In genomic region chr5:137337190-137337589, GRCm38 (mm10) we compare ENCODE assay signal across 14 mouse cellular contexts. TPM values are rescaled to one million over a fixed set of nuclear protein-coding genes. Genes with fewer than 3 reads are reported as not detected.
DNase-seq lines count a peak whose midpoint lies in the region; ATAC-seq lines count a peak whose summit lies in the region.
"Had no signal": no experiment of that assay in that cellular context is flagged by ENCODE, and none has a peak within 500 bp of the region (broad histone marks: within the 10 kb centered on the region; RNA-seq: fewer than 3 reads in every experiment).

No protein-coding gene starts in this region.

- WGBS in hindbrain, embryonic 12.5 days, result 48% methylated on average over 8 of the region's 8 CpGs
- 60% methylated on average over 8 of the region's 8 CpGs for WGBS in hindbrain, embryonic 11.5 days
- 42% methylated on average over 8 of the region's 8 CpGs for WGBS in embryonic facial prominence, embryonic 10.5 days
- 66% methylated on average over 8 of the region's 8 CpGs for WGBS in liver, embryonic 15.5 days (ENCODE audit: insufficient replicate concordance)

- intact Hi-C loops in left cerebral cortex, postnatal 36 days (cut with DNase I), result loop anchor here (10.0 kb wide), 1 partner anchor 438 kb away; the partner anchor contains the start of gene Ppp1r35

- H3K9ac ChIP-seq in hindbrain, embryonic 12.5 days, result no peak overlapping the region
- no peak overlapping the region for H3K9ac ChIP-seq in hindbrain, embryonic 11.5 days (ENCODE audit: low read depth, low read length)
- H3K9ac ChIP-seq in liver, embryonic 15.5 days, result no peak overlapping the region

- H3K27ac ChIP-seq in hindbrain, embryonic 12.5 days, result no peak overlapping the region
- no peak overlapping the region for H3K27ac ChIP-seq in hindbrain, embryonic 11.5 days (ENCODE audit: low read depth, low read length)
- H3K27ac ChIP-seq in embryonic facial prominence, embryonic 10.5 days (replicated peaks), result peak overlapping the region; percentile 87; the same call in 1 of the 2 replicates
- peak overlapping the region; percentile 54; the same call in 1 of the 2 replicates for H3K27ac ChIP-seq in liver, embryonic 15.5 days (replicated peaks)
- H3K27ac ChIP-seq: neural tube, embryonic 15.5 days had no signal

- H3K4me2 ChIP-seq in hindbrain, embryonic 12.5 days (replicated peaks), result peak overlapping the region; percentile 83; the same call in 1 of the 2 replicates
- no peak overlapping the region for H3K4me2 ChIP-seq in hindbrain, embryonic 11.5 days (replicated peaks; ENCODE audit: low read depth, low read length)
- 0 out of 2 replicates have a peak overlapping the region, but pooled peaks have one; percentile 81 for H3K4me2 ChIP-seq in liver, embryonic 15.5 days

- peak; percentile 18 for DNase-seq in cerebellum, adult 11-12 months
- no peak for DNase-seq in hindbrain, embryonic 11.5 days (ENCODE audit: low spot score)
- peak; percentile 44 for DNase-seq in embryonic facial prominence, embryonic 10.5 days (ENCODE audit: low spot score)
- no peak for DNase-seq in left cerebral cortex, postnatal 36 days (ENCODE audit: low spot score in 2 of 2)
- DNase-seq: adrenal gland, postnatal 10 days; cerebellum, adult 18-20 months; gastrocnemius, postnatal 25 days; right cerebral cortex, postnatal 25 days; thymus, adult 18-20 months had no signal

- H3K36me3 ChIP-seq in hindbrain, embryonic 12.5 days, result no peaks in the 10 kb centered on the region
- H3K36me3 ChIP-seq in hindbrain, embryonic 11.5 days (ENCODE audit: control insufficient read depth, insufficient read depth, low read length), result no peaks in the 10 kb centered on the region
- H3K36me3 ChIP-seq in embryonic facial prominence, embryonic 10.5 days (replicated peaks), result no peaks in the 10 kb centered on the region
- H3K36me3 ChIP-seq in liver, embryonic 15.5 days (replicated peaks), result no peaks in the 10 kb centered on the region
- H3K36me3 ChIP-seq: neural tube, embryonic 15.5 days had no signal

- H3K27me3 ChIP-seq in hindbrain, embryonic 12.5 days, result no peaks in the 10 kb centered on the region
- H3K27me3 ChIP-seq in hindbrain, embryonic 11.5 days (ENCODE audit: control insufficient read depth, insufficient read depth, low read length), result no peaks in the 10 kb centered on the region
- no peaks in the 10 kb centered on the region for H3K27me3 ChIP-seq in embryonic facial prominence, embryonic 10.5 days (replicated peaks; ENCODE audit: low read depth, poor library complexity, severe bottlenecking)
- peaks cover 4% of the 10 kb centered on the region for H3K27me3 ChIP-seq in liver, embryonic 15.5 days
- H3K27me3 ChIP-seq: neural tube, embryonic 15.5 days had no signal

- no peak overlapping the region for H3K4me3 ChIP-seq in hindbrain, embryonic 12.5 days
- H3K4me3 ChIP-seq in hindbrain, embryonic 11.5 days (ENCODE audit: low read depth, low read length), result no peak overlapping the region
- peak overlapping the region; percentile 57; the same call in 1 of the 2 replicates for H3K4me3 ChIP-seq in embryonic facial prominence, embryonic 10.5 days
- no peak overlapping the region for H3K4me3 ChIP-seq in liver, embryonic 15.5 days (replicated peaks)

- H3K4me1 ChIP-seq in hindbrain, embryonic 12.5 days, result peaks cover 24% of the 10 kb centered on the region
- peaks cover 6% of the 10 kb centered on the region for H3K4me1 ChIP-seq in hindbrain, embryonic 11.5 days (replicated peaks; ENCODE audit: control insufficient read depth, insufficient read depth, low read length)
- H3K4me1 ChIP-seq in embryonic facial prominence, embryonic 10.5 days, result peaks cover 54% of the 10 kb centered on the region
- peaks cover 53% of the 10 kb centered on the region for H3K4me1 ChIP-seq in liver, embryonic 15.5 days (replicated peaks)

- ATAC-seq in cerebellum, adult (ENCODE audit: insufficient number of reproducible peaks, low FRiP score, low TSS enrichment), result no peak
- ATAC-seq in hindbrain, embryonic 12.5 days (ENCODE audit: low FRiP score), result no peak
- no peak for ATAC-seq in hindbrain, embryonic 11.5 days (ENCODE audit: low FRiP score)
- no peak for ATAC-seq in liver, embryonic 15.5 days (ENCODE audit: insufficient read depth)
- ATAC-seq in megakaryocyte, adult 5-6 weeks (ENCODE audit: poor library complexity, severe bottlenecking), result no peak

- no peaks in the 10 kb centered on the region for H3K9me3 ChIP-seq in hindbrain, embryonic 12.5 days (replicated peaks)
- H3K9me3 ChIP-seq in hindbrain, embryonic 11.5 days (ENCODE audit: control insufficient read depth, low read length), result no peaks in the 10 kb centered on the region
- H3K9me3 ChIP-seq in embryonic facial prominence, embryonic 10.5 days, result no peaks in the 10 kb centered on the region
- H3K9me3 ChIP-seq in liver, embryonic 15.5 days (replicated peaks), result no peaks in the 10 kb centered on the region
- H3K9me3 ChIP-seq: neural tube, embryonic 15.5 days had no signal

RNA-seq across cellular contexts. Expression of gene Slc12a9, which starts 3.8 kb away (rescaled TPM):
- 21.9 and 23.6 TPM in 2 replicates for polyA plus RNA-seq in hindbrain, embryonic 12.5 days (2016; fragmentation: Nextera tagmentation; extraction: Ambion mirVana)
- 7.1 and 7.5 TPM in 2 replicates for polyA plus RNA-seq in hindbrain, embryonic 11.5 days (2014; fragmentation: Nextera tagmentation; extraction: Ambion mirVana)
- 12.6 and 13.4 TPM in 2 replicates for polyA plus RNA-seq in embryonic facial prominence, embryonic 10.5 days (2016; fragmentation: Nextera tagmentation; extraction: Ambion mirVana)
- 3.2 and 3.8 TPM in 2 replicates for polyA plus RNA-seq in liver, embryonic 15.5 days (2015; fragmentation: Nextera tagmentation; extraction: Ambion mirVana)
- total RNA-seq in left cerebral cortex, postnatal 36 days (2021), result 10 to 100 TPM; 21.1 to 25.2 TPM
- total RNA-seq in megakaryocyte, adult 5-6 weeks (2015), result 12.8 and 13.4 TPM in 2 replicates
- 20.9 and 21.6 TPM in 2 replicates for total RNA-seq in megakaryocyte, adult 5-6 weeks (2017)

RNA-seq across cellular contexts. Expression of gene Ephb4, which starts 12.7 kb away (rescaled TPM):
- polyA plus RNA-seq in hindbrain, embryonic 12.5 days (2016; fragmentation: Nextera tagmentation; extraction: Ambion mirVana), result 40.9 and 45.0 TPM in 2 replicates
- polyA plus RNA-seq in hindbrain, embryonic 11.5 days (2014; fragmentation: Nextera tagmentation; extraction: Ambion mirVana), result 21.0 and 21.3 TPM in 2 replicates
- 53.6 and 56.8 TPM in 2 replicates for polyA plus RNA-seq in embryonic facial prominence, embryonic 10.5 days (2016; fragmentation: Nextera tagmentation; extraction: Ambion mirVana)
- 7.6 and 8.6 TPM in 2 replicates for polyA plus RNA-seq in liver, embryonic 15.5 days (2015; fragmentation: Nextera tagmentation; extraction: Ambion mirVana)
- 1 to 10 TPM; 5.3 to 6.1 TPM for total RNA-seq in left cerebral cortex, postnatal 36 days (2021)
- total RNA-seq in megakaryocyte, adult 5-6 weeks (2015), result 0.16 TPM in 1 of 2 replicates, not detected in the other
- not detected in 2 replicates for total RNA-seq in megakaryocyte, adult 5-6 weeks (2017)

RNA-seq across cellular contexts. Expression of gene Trip6, which starts 23.0 kb away (rescaled TPM):
- polyA plus RNA-seq in hindbrain, embryonic 12.5 days (2016; fragmentation: Nextera tagmentation; extraction: Ambion mirVana), result 40.0 and 40.7 TPM in 2 replicates
- polyA plus RNA-seq in hindbrain, embryonic 11.5 days (2014; fragmentation: Nextera tagmentation; extraction: Ambion mirVana), result 27.4 and 28.6 TPM in 2 replicates
- 73.1 and 76.2 TPM in 2 replicates for polyA plus RNA-seq in embryonic facial prominence, embryonic 10.5 days (2016; fragmentation: Nextera tagmentation; extraction: Ambion mirVana)
- polyA plus RNA-seq in liver, embryonic 15.5 days (2015; fragmentation: Nextera tagmentation; extraction: Ambion mirVana), result 8.2 and 11.2 TPM in 2 replicates
- total RNA-seq in left cerebral cortex, postnatal 36 days (2021), result 1 to 10 TPM; 3.5 to 5.1 TPM
- total RNA-seq in megakaryocyte, adult 5-6 weeks (2015), result 4.1 and 4.2 TPM in 2 replicates
- 2.1 and 2.9 TPM in 2 replicates for total RNA-seq in megakaryocyte, adult 5-6 weeks (2017)

RNA-seq across cellular contexts. Expression of gene Srrt, which starts 29.7 kb away (rescaled TPM):
- 151 and 152 TPM in 2 replicates for polyA plus RNA-seq in hindbrain, embryonic 12.5 days (2016; fragmentation: Nextera tagmentation; extraction: Ambion mirVana)
- 138 and 140 TPM in 2 replicates for polyA plus RNA-seq in hindbrain, embryonic 11.5 days (2014; fragmentation: Nextera tagmentation; extraction: Ambion mirVana)
- 191 and 214 TPM in 2 replicates for polyA plus RNA-seq in embryonic facial prominence, embryonic 10.5 days (2016; fragmentation: Nextera tagmentation; extraction: Ambion mirVana)
- 68.0 and 76.9 TPM in 2 replicates for polyA plus RNA-seq in liver, embryonic 15.5 days (2015; fragmentation: Nextera tagmentation; extraction: Ambion mirVana)
- 100 to 1,000 TPM; 132 to 230 TPM for total RNA-seq in left cerebral cortex, postnatal 36 days (2021)
- 71.9 and 97.1 TPM in 2 replicates for total RNA-seq in megakaryocyte, adult 5-6 weeks (2015)
- 158 and 222 TPM in 2 replicates for total RNA-seq in megakaryocyte, adult 5-6 weeks (2017)

RNA-seq across cellular contexts. Expression of gene Ufsp1, which starts 42.8 kb away (rescaled TPM):
- polyA plus RNA-seq in hindbrain, embryonic 12.5 days (2016; fragmentation: Nextera tagmentation; extraction: Ambion mirVana), result 8.1 and 10.3 TPM in 2 replicates
- 8.6 and 9.0 TPM in 2 replicates for polyA plus RNA-seq in hindbrain, embryonic 11.5 days (2014; fragmentation: Nextera tagmentation; extraction: Ambion mirVana)
- 7.8 and 8.3 TPM in 2 replicates for polyA plus RNA-seq in embryonic facial prominence, embryonic 10.5 days (2016; fragmentation: Nextera tagmentation; extraction: Ambion mirVana)
- 7.4 and 9.6 TPM in 2 replicates for polyA plus RNA-seq in liver, embryonic 15.5 days (2015; fragmentation: Nextera tagmentation; extraction: Ambion mirVana)
- 10 to 100 TPM; 11.4 to 15.0 TPM for total RNA-seq in left cerebral cortex, postnatal 36 days (2021)
- 0.18 and 1.4 TPM in 2 replicates for total RNA-seq in megakaryocyte, adult 5-6 weeks (2015)
- total RNA-seq in megakaryocyte, adult 5-6 weeks (2017), result 0.24 and 0.59 TPM in 2 replicates

Comparison
In these comparisons a context has a peak if more than half of its experiments do, and no peak if none do; other contexts are left out.
1. DNase-seq: peak in cerebellum, adult 11-12 months (single experiment) and embryonic facial prominence, embryonic 10.5 days (single experiment); none in hindbrain, embryonic 11.5 days (single experiment) and left cerebral cortex, postnatal 36 days (0 of 2).
2. H3K27ac ChIP-seq: peak in embryonic facial prominence, embryonic 10.5 days (single experiment) and liver, embryonic 15.5 days (single experiment); none in hindbrain, embryonic 12.5 days (single experiment) and hindbrain, embryonic 11.5 days (single experiment).